Mouse (Mus musculus): ENCODE results near the gene Gm20834. TPM values are rescaled to one million over a fixed set of nuclear protein-coding genes. Genes with fewer than 3 reads are reported as not detected.
"Not testable (repeated sequence)": the region's sequence is repeated elsewhere in the genome, so short reads cannot be mapped to it uniquely, and the experiment has no call there.

The Gm20834 gene
- polyA plus RNA-seq (2012; rRNA removed): not detected in 2 replicates

GRCm38 (mm10) chrY:10324489-10324888 is at the start of gene Gm20834:
Gene Gm20834 (minus strand): TSS chrY:10324589.
- not testable (repeated sequence) for DNase-seq (ENCODE audit: low read depth, low spot score)
- WGBS: 37% methylated on average over 4 of the region's 4 CpGs

Other genes with a start within 250 kb of the Gm20834 start
- not detected in 2 replicates for gene Gm21310, start 177.4 kb downstream of the Gm20834 start, polyA plus RNA-seq (2012; rRNA removed)
- not detected in 2 replicates for gene Gm28510, start 88.1 kb upstream of the Gm20834 start, polyA plus RNA-seq (2012; rRNA removed)
- not detected in 2 replicates for gene Gm20737, start 211.5 kb upstream of the Gm20834 start, polyA plus RNA-seq (2012; rRNA removed)
- gene Gm21775, start 228.9 kb upstream of the Gm20834 start, polyA plus RNA-seq (2012; rRNA removed): not detected in 2 replicates

All from large intestine, adult 2 months (tissue).